Mouse (Mus musculus): Measurements from ENCODE around the gene Slc51b. TPM values are rescaled to one million over a fixed set of nuclear protein-coding genes. Genes with fewer than 3 reads are reported as not detected.

Gene Slc51b
- polyA plus RNA-seq, 1 experiment from 2014 or later: 8.1 TPM

DNA sequence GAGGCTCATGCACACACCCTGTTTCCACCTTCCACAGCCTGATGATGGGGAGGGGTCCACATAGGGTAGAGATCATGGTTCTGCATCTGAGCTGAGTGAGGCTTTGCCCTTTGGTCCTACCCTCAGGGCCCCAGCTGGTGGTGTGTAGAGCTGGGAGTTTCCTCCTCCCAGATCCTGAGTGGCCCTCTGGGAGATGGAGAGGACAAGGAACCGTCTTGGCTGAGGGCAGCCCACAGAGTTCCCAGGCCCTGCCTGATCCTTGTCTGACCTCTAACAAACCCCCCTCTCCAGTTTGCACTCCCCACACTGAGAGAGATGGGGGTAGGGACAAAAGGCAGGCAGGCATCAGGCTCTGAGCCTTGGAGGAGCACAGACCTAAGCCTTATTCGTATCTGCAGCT lies 28.4 kb downstream of the Slc51b start:
- H3K4me2 ChIP-seq (replicated peaks; ENCODE audit: low read depth, low read length): no peak overlapping the region
- H3K9me3 ChIP-seq (ENCODE audit: low read length): no peaks in the 10 kb centered on the region; the same call in 1 of the 2 replicates
- no peak overlapping the region for H3K4me3 ChIP-seq (ENCODE audit: low read length)
- H3K27ac ChIP-seq (ENCODE audit: low read length): no peak overlapping the region
- H3K9ac ChIP-seq (replicated peaks; ENCODE audit: low read length): no peak overlapping the region
- H3K36me3 ChIP-seq (ENCODE audit: insufficient read depth, low read length): no peaks in the 10 kb centered on the region
- peaks cover 14% of the 10 kb centered on the region for H3K4me1 ChIP-seq (ENCODE audit: insufficient read depth, low read length)
- WGBS: 52% methylated on average over 2 of the region's 2 CpGs
- peaks cover 35% of the 10 kb centered on the region for H3K27me3 ChIP-seq (ENCODE audit: insufficient read depth, low read length)
- ATAC-seq (ENCODE audit: low FRiP score, low TSS enrichment): 0 out of 2 replicates have a peak, but pooled peaks have one; percentile 18

DNA sequence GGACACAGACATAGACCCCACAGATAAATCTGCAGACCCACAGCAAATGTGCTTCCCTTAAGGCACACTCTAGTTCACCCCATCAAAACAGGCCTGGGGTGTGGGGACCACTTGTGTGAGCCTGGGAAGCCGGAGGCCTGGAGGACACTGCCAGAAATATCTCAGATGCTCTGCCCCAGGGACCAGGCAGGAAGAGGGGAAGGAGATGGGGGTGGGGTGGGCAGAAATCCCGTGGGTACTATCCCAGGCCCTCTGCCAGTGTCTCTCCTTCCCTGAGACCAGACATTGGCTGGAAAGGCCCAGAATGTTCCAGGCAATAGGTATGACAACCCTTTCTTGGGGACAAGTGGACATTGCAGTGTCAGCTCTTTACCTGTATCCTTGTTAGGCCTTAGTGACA lies 29.1 kb downstream of the Slc51b start:
- H3K4me1 ChIP-seq (ENCODE audit: insufficient read depth, low read length): peaks cover 7% of the 10 kb centered on the region; the same call in 1 of the 2 replicates
- WGBS: 42% methylated on average over 2 of the region's 2 CpGs
- H3K4me3 ChIP-seq (ENCODE audit: low read length): no peak overlapping the region
- no peaks in the 10 kb centered on the region for H3K36me3 ChIP-seq (ENCODE audit: insufficient read depth, low read length)
- no peak overlapping the region for H3K4me2 ChIP-seq (replicated peaks; ENCODE audit: low read depth, low read length)
- H3K9me3 ChIP-seq (ENCODE audit: low read length): no peaks in the 10 kb centered on the region; the same call in 1 of the 2 replicates
- no peak for ATAC-seq (ENCODE audit: low FRiP score, low TSS enrichment)
- peaks cover 36% of the 10 kb centered on the region for H3K27me3 ChIP-seq (ENCODE audit: insufficient read depth, low read length)
- H3K9ac ChIP-seq (replicated peaks; ENCODE audit: low read length): no peak overlapping the region
- H3K27ac ChIP-seq (ENCODE audit: low read length): no peak overlapping the region

DNA sequence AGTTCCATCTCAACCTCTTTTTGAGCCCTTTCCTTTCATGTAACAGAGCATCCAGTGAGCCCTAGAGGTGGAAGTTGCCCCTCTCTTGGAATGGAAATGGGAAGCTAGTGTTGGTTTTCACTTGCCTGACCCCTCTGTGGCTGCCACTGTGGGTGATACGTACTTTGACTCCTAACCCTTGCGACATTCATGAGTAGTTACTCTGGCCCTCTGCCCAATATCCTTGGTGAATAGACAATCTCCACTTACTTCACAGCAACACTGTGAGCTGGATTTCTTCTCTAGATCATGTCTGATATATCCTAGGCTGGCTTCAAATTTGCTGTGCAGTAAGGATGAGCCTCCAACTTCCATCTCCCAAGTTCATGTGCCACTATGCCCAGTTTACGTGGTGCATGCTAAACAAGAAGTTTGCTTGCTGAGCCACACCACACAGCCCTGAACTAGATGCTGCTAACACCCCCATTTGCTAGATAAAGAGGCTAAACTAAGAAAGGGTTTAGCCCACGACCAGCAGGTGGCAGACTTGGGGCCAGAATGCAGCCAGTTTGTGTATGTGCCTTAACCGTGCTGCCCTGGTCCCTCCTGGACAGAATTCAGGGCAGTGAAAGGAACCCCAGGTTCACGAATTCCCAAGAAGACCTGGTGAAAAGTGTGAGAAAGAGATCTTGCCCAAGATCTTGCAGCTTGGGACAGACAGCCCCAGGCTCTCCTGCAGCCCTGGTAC lies 30.0 kb downstream of the Slc51b start:
- Histone ChIP-seq H3K27me3 (ENCODE audit: insufficient read depth, low read length) (peaks cover 36% of the 10 kb centered on the region), H3K9ac (replicated peaks; ENCODE audit: low read length) (no peak overlapping the region), H3K36me3 (ENCODE audit: insufficient read depth, low read length) (no peaks in the 10 kb centered on the region), H3K9me3 (ENCODE audit: low read length) (no peaks in the 10 kb centered on the region; the same call in 1 of the 2 replicates), H3K4me1 (ENCODE audit: insufficient read depth, low read length) (peaks cover 7% of the 10 kb centered on the region; the same call in 1 of the 2 replicates), H3K27ac (ENCODE audit: low read length) (no peak overlapping the region), H3K4me3 (ENCODE audit: low read length) (no peak overlapping the region), H3K4me2 (replicated peaks; ENCODE audit: low read depth, low read length) (no peak overlapping the region)
- ATAC-seq (ENCODE audit: low FRiP score, low TSS enrichment): no peak
- WGBS: 30% methylated on average over 6 of the region's 6 CpGs

DNA sequence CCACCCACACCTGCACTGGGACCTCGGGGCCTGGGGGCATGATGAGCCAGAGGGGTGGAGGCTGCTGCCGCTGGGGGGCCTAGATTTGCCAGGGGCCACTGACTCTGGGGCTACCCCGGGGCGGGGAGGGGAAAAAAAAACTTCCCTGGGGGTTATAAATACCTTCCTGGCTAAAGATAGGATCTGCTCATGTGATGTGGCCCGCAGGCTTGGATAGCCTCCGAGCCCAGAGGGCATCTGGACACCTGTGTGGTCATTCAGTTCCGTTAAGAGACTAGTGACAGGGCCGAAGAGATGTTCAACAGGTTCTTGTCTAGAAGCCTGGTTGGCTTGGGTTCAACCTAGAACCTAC lies 31.2 kb downstream of the Slc51b start, which contains the start of gene Kbtbd13:
Kbtbd13 (minus strand) TSS at position 40 of the 352 bp plus-strand sequence.
- Histone ChIP-seq H3K36me3 (ENCODE audit: insufficient read depth, low read length) (no peaks in the 10 kb centered on the region), H3K4me2 (replicated peaks; ENCODE audit: low read depth, low read length) (peak within 1 kb of the TSS; percentile 71), H3K4me3 (ENCODE audit: low read length) (peak within 1 kb of the TSS; percentile 50), H3K9ac (replicated peaks; ENCODE audit: low read length) (peak within 1 kb of the TSS; percentile 67), H3K27ac (ENCODE audit: low read length) (no peak within 1 kb of the TSS), H3K4me1 (ENCODE audit: insufficient read depth, low read length) (peaks cover 7% of the 10 kb centered on the region; the same call in 1 of the 2 replicates), H3K27me3 (ENCODE audit: insufficient read depth, low read length) (peaks cover 36% of the 10 kb centered on the region), H3K9me3 (ENCODE audit: low read length) (no peaks in the 10 kb centered on the region; the same call in 1 of the 2 replicates)
- WGBS: 25% methylated on average over 8 of the region's 8 CpGs
- no peak for ATAC-seq (ENCODE audit: low FRiP score, low TSS enrichment)

DNA sequence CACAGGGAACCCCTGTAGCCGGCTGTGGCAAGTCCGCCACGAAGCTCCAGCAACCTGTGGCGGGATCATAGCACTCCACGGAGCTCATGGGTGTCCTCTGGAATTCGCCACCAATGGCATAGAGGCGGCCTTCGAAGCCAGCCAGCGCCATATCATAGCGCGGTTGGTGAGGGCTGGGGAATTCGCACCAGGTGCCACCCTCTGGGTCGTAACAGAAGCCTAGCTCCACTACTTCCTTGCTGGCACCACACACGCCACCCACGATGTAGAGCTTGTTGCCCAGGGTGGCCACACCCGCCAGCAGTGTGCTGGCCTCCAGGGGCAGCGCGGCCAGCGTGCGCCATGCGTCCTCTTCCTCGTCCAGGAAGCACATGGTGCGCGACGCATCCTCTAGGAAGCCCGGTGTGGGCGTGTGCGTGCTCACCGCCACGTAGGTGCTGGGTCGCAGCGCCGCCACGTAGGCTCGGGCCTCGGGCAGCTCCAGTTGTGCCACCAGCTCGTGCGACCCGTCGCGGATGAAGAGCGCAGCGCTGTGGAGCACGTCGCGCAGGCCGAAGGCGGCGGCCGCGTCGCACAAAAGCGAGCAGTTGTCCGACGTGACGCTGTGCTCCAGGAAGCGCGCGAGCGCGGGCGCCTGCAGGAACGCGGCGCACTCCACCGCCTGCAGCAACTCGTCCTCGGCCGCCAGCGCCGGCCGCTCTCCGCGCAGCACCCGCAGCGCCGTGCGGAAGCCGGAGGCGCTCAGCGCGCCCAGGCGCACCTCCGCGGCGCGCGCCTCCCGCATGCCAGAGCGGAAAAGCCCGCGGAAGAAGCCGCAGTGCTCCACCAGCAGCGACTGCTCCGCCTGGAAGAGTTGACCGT lies 31.8 kb downstream of the Slc51b start:
- 17% methylated on average over 92 of the region's 96 CpGs for WGBS
- Histone ChIP-seq H3K36me3 (ENCODE audit: insufficient read depth, low read length) (no peaks in the 10 kb centered on the region), H3K27ac (ENCODE audit: low read length) (no peak overlapping the region), H3K9me3 (ENCODE audit: low read length) (no peaks in the 10 kb centered on the region; the same call in 1 of the 2 replicates), H3K4me3 (ENCODE audit: low read length) (peak overlapping the region; percentile 50), H3K9ac (replicated peaks; ENCODE audit: low read length) (peak overlapping the region; percentile 67), H3K4me1 (ENCODE audit: insufficient read depth, low read length) (peaks cover 10% of the 10 kb centered on the region), H3K27me3 (ENCODE audit: insufficient read depth, low read length) (peaks cover 36% of the 10 kb centered on the region), H3K4me2 (replicated peaks; ENCODE audit: low read depth, low read length) (peak overlapping the region; percentile 71)
- peak; percentile 29; the same call in 1 of the 2 replicates for ATAC-seq (ENCODE audit: low FRiP score, low TSS enrichment)

DNA sequence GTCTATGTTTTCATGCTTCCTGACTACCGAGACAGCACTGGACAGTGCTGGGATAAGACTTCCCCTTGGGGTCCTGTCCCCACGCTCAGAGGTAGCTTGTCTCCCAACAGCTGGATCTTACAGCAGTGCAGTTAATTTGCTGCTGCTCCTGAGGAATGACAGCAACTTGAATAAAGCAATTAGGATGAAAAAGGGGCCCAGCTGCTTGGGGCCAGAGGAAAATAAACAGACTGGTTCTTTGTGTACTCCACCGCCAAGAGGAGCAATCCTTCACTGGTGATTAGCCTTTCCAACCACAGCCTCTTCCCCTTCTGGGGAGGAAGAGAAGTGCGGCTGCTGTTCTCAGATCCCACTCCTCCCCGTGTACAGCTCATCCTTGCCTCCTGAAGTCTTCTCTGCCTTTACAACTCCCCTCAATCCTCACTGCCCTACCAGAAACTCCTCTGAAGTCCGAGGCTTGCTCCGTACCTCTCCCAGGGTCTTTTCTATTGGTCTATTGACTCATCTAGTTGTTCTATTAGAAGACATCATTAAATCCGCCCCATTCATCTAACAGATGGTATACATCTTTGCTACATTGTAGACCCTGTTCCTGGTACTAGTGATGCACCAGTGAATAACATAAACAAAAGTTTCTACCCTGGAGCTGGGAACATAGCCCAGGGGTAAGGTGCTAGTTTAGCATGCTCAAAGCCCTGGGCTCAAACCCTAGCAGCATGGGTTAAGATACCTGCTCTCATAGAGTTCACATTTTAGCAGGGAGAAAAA lies 36.2 kb downstream of the Slc51b start:
- Histone ChIP-seq H3K27me3 (ENCODE audit: insufficient read depth, low read length) (peaks cover 23% of the 10 kb centered on the region), H3K4me1 (ENCODE audit: insufficient read depth, low read length) (peaks cover 8% of the 10 kb centered on the region), H3K4me2 (replicated peaks; ENCODE audit: low read depth, low read length) (no peak overlapping the region), H3K36me3 (ENCODE audit: insufficient read depth, low read length) (no peaks in the 10 kb centered on the region), H3K9me3 (ENCODE audit: low read length) (no peaks in the 10 kb centered on the region; the same call in 1 of the 2 replicates), H3K4me3 (ENCODE audit: low read length) (no peak overlapping the region), H3K27ac (ENCODE audit: low read length) (peak overlapping the region; percentile 80), H3K9ac (replicated peaks; ENCODE audit: low read length) (no peak overlapping the region)
- 20% methylated on average over 8 of the region's 8 CpGs for WGBS
- ATAC-seq (ENCODE audit: low FRiP score, low TSS enrichment): peak; percentile 82

DNA sequence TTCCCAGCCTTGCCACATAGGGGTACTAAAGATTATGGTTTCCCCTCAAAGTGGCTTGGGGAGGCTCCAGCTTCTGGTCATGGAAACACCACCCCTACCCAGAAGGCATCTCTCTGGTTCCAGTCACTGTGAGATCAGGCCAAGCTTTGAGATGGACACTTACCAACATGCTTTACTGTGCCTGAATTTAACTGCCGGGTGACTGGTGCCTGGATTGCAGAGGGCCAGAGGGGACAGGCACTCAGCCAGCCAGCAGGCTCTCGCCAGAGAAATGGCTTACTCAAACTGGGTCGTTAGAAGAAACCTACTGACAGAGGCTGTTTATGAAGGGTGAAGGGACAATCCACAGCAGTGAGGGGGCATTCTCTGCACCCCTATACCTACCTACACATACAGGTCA lies 38.5 kb downstream of the Slc51b start:
- no peak overlapping the region for H3K4me2 ChIP-seq (replicated peaks; ENCODE audit: low read depth, low read length)
- H3K27ac ChIP-seq (ENCODE audit: low read length): no peak overlapping the region
- peaks cover 6% of the 10 kb centered on the region for H3K4me1 ChIP-seq (ENCODE audit: insufficient read depth, low read length)
- H3K27me3 ChIP-seq (ENCODE audit: insufficient read depth, low read length): peaks cover under 1% of the 10 kb centered on the region; the same call in 1 of the 2 replicates
- no peak overlapping the region for H3K9ac ChIP-seq (replicated peaks; ENCODE audit: low read length)
- 53% methylated on average over 3 of the region's 3 CpGs for WGBS
- no peaks in the 10 kb centered on the region for H3K9me3 ChIP-seq (ENCODE audit: low read length)
- no peaks in the 10 kb centered on the region for H3K36me3 ChIP-seq (ENCODE audit: insufficient read depth, low read length)
- H3K4me3 ChIP-seq (ENCODE audit: low read length): no peak overlapping the region
- no peak for ATAC-seq (ENCODE audit: low FRiP score, low TSS enrichment)

DNA sequence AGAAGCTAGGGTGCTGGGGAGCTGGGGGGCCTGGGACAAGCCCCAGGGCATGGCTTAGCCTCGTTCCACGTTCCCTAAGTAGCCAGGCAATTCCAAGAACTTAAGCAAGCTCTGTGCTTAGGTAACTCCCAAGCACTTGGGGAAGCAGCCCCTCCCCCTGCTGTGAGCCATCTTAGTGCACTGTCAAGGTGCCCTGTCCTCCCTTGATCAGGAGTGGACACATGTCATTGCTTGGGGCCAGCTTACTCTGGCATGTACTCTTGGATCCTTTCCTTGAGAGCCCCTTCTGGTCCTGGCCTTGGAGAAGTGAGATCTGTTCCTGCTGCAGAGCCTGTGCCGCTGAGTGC lies 40.0 kb downstream of the Slc51b start:
- Histone ChIP-seq H3K9me3 (ENCODE audit: low read length) (no peaks in the 10 kb centered on the region), H3K36me3 (ENCODE audit: insufficient read depth, low read length) (no peaks in the 10 kb centered on the region), H3K4me3 (ENCODE audit: low read length) (no peak overlapping the region), H3K27ac (ENCODE audit: low read length) (no peak overlapping the region), H3K4me2 (replicated peaks; ENCODE audit: low read depth, low read length) (no peak overlapping the region), H3K27me3 (ENCODE audit: insufficient read depth, low read length) (no peaks in the 10 kb centered on the region), H3K9ac (replicated peaks; ENCODE audit: low read length) (no peak overlapping the region), H3K4me1 (ENCODE audit: insufficient read depth, low read length) (peaks cover 6% of the 10 kb centered on the region)
- ATAC-seq (ENCODE audit: low FRiP score, low TSS enrichment): no peak
- 57% methylated on average over 3 of the region's 3 CpGs for WGBS

DNA sequence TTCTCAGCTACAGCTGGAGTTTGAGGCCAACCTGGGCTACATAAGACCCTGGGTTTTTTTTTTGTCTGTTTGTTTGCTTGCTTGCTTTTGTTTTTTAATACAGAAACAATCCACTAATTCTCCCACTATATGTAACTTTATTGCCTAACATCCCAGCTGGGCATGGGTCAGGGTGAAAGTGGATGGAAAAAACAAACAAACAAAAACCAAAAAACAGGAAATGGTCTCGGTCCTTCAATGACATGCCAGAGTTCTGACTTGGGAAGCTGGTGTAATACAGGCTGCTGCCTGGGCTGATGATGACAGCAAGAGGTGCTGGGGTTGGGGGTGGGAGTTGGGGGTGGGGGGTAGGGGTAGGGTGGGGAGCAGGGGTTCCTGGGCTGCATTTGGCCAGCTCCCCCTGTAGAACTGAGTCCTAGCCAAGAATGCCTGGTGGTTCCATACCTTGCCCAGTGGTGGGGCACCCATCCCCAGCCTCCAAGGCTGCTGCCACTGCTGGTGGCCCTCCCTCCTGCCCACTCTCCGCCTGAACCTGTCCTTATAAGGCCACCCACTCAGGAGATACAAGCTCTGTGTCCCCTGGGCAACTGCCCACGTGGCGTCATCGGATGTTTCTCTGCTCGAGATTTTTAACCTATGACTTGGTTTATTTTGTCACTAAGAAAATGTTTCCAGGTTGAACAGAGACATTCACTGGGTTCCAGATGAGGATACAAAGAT lies 40.6 kb downstream of the Slc51b start:
- no peak for ATAC-seq (ENCODE audit: low FRiP score, low TSS enrichment)
- Histone ChIP-seq H3K4me1 (ENCODE audit: insufficient read depth, low read length) (peaks cover 6% of the 10 kb centered on the region), H3K27ac (ENCODE audit: low read length) (no peak overlapping the region)

More for the DNA sequence above, 40.6 kb downstream of the Slc51b start:
- H3K27me3 ChIP-seq (ENCODE audit: insufficient read depth, low read length): no peaks in the 10 kb centered on the region
- H3K4me2 ChIP-seq (replicated peaks; ENCODE audit: low read depth, low read length): no peak overlapping the region
- WGBS: 68% methylated on average over 6 of the region's 6 CpGs
- H3K36me3 ChIP-seq (ENCODE audit: insufficient read depth, low read length): no peaks in the 10 kb centered on the region
- H3K4me3 ChIP-seq (ENCODE audit: low read length): no peak overlapping the region
- H3K9me3 ChIP-seq (ENCODE audit: low read length): no peaks in the 10 kb centered on the region
- no peak overlapping the region for H3K9ac ChIP-seq (replicated peaks; ENCODE audit: low read length)
